Mouse (Mus musculus) thymus, adult 2 months (tissue): ENCODE measurements around the gene Lrrc74b.

Experiments
- CTCF ChIP-seq: fragments of 200-500 bp; IDR thresholded peaks from 2 replicates; pipeline ENCODE4 v1.5.1; 2012; ENCODE audit warnings: mild to moderate bottlenecking, control low read depth, low read length, moderate library complexity, borderline replicate concordance; ENCODE audit not compliant: control insufficient read depth, poor library complexity, insufficient read depth; ENCODE audit errors: extremely low read depth
- POLR2A ChIP-seq: fragments of 200-500 bp; IDR thresholded peaks from 2 replicates; pipeline ENCODE4 v1.6.1; 2012; ENCODE audit warnings: mild to moderate bottlenecking, low read length, control low read depth, moderate library complexity; ENCODE audit not compliant: control insufficient read depth, poor library complexity, insufficient read depth; ENCODE audit errors: extremely low read depth

DNA sequence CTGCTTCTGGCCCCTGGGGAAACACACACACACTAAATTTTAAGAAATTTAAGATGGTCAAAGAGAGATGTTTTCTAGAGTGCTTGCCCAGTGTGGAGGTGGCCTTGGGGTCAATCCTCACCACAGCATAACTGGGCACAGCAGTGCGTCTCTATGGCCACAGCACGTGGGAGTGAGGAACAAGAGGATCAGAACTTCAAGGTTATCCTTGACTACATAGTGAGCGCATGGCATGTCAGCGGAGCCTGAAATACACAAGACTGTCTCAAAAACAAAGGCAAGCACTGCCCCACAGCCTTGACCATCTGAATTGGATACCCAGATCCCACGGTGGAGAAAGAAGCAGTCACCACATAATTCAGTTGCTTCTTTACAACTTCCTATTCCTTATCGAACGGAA, 23.5 kb upstream of the Lrrc74b start:
- TF ChIP-seq CTCF (no peak), POLR2A (no peak)
